Mouse (Mus musculus) E14TG2a.4 (cell line): ENCODE results near the gene Rasgef1a.

Source experiments
- CTCF ChIP-seq: conservative IDR thresholded peaks from 2 replicates; pipeline ENCODE4 v1.5.1; 2014; ENCODE audit warnings: low read length
- NANOG ChIP-seq: IDR thresholded peaks from 2 replicates; pipeline ENCODE4 v1.6.1; 2014; ENCODE audit warnings: borderline replicate concordance, low read length, mixed read lengths
- POU5F1 ChIP-seq: IDR thresholded peaks from 2 replicates; pipeline ENCODE4 v1.6.1; 2014; ENCODE audit warnings: low read length, borderline replicate concordance

- TF ChIP-seq CTCF = no peak
- TF ChIP-seq NANOG = no peak
- no peak for TF ChIP-seq POU5F1
Observed at GRCm38 (mm10) chr6:118036866-118037265, 25.6 kb downstream of the Rasgef1a start.
